Mouse (Mus musculus): ENCODE measurements around the gene Tacc2.
"Not testable (repeated sequence)": the region's sequence is repeated elsewhere in the genome, so short reads cannot be mapped to it uniquely, and the experiment has no call there.

Gene Tacc2

GRCm38 (mm10) chr7:130572821-130573220 lies 4.4 kb upstream of the Tacc2 start, which contains the start of gene Nsmce4a:
Gene Nsmce4a (minus strand): TSS chr7:130573118.
- DNase-seq (ENCODE audit: low spot score in 2 of 2), result no peak

DNA sequence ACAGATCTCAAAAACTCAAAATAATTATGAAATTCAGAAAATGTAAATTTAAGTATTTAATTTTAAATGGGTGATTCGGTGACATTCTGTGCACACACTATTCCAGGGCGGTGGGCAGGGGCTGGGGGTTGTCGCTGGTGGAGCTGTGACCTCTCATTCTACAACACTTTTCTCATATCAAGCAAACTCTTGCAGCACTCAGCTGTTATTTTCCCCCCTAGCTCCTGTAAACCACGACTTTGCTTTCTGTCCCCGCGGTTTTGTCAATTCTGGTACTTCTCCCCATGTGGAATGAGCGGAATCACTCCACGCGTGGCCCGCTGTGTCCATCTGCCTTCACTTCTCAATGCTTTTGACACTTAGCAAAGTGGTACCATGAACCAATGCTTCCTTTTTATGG lies 3.5 kb upstream of the Tacc2 start:
- no peak for DNase-seq (ENCODE audit: low spot score in 2 of 2)

DNA sequence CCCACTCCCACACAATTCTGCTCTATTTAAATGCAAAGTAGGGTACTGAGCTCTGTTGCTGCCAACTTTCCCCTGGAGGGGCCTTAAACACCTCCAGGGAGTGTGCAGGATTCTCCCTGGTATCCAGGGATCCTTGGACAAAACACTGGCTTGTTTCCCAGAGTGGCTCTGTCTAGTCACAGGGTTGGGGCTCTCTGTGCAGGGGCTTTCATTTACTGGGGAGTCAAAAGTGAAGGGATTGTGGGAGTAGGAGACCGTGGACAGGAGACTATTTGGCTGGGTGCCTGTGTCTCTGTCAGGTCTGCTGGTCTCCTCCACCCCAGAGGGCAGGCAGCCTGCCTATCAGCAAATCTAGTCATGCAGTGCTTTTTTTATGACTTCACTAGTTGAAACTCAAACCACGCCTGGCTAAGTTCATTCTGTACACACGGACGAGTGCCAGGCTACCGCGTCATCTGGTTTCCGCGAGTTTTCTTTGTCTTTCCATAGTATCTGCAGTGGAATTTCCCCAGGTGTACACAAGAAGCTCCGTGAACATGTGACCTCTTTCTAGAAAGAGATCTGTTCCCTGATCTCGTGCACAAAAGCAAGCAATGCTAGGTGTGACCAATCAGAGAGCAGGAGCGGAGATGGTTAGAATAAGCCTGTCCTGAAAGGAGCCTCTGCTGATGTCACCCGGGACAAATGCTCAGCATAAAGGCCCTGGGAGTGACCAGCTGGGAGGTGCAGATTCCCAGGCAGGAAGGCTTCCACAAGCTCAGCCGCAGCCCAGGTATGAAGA lies 2.8 kb upstream of the Tacc2 start:
- no peak for DNase-seq (ENCODE audit: low spot score in 2 of 2)

DNA sequence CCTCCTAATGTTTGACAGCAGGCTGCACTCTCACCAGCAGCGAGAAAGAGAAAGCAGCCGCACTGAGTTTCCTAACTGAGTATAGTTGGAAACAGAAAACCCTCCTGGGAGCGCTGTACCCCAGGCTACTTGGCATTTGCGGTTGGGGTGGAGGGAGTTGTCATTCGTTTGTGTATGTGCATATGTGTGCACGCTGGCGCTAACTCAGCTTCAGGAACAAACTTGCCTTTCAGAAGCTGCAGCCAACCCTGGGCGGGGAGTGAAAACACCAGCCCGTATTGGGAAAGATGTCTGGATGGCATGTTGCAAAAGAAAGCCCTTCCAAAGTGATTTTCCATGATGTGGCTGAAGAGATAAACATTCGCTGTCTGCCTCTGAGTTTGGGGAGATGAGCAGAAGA lies 257 bp upstream of the Tacc2 start:
- no peak for DNase-seq (ENCODE audit: low spot score in 2 of 2)

DNA sequence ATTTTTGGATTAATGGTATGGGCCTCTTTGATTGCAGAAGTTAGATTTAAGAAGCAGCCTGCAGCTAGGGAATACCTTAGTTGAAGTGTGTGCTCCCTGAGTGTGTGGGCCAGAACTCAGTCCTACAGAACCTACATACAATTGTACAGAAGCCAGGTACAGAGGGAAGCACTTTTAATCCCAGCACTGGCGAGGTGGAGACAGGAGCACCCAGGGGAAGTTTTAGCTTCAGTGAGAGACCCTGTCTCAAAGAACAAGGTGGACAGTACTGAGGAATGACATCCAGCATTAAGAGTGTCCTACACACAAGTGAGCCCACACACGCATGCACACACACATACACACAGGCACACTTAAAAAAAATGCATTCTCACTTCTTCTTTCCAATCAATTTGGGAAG lies 828 bp downstream of the Tacc2 start:
- no peak for DNase-seq (ENCODE audit: low spot score in 2 of 2)

GRCm38 (mm10) chr7:130578607-130579006 lies 1.4 kb downstream of the Tacc2 start:
- no peak for DNase-seq (ENCODE audit: low spot score in 2 of 2)

DNA sequence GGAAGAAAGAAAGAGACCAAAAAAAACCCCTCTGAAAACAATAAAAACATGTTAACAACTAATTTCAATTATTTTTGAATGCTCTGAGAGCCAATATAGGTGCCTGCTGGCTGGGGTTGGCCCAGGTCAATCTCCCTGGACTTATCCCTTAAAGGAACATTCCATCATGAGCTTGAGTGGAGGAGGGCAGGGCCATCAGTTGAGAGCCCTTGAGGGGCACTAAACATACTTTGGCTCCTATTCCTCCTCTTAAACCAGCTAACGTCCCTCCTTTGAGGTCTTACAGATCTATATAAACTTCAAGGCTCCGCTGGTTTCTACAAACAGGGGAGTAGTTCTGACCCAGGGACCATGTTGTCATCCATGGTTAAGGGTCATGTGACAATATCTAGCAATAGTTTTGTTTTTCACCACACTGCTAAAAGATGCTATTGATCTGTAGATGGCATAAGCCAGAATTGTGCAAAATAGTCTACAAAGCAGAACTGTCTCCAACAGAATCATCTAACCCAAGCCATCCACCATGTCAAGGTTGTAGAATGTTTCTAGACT lies 9.4 kb downstream of the Tacc2 start:
- no peak for DNase-seq (ENCODE audit: low spot score in 2 of 2)

DNA sequence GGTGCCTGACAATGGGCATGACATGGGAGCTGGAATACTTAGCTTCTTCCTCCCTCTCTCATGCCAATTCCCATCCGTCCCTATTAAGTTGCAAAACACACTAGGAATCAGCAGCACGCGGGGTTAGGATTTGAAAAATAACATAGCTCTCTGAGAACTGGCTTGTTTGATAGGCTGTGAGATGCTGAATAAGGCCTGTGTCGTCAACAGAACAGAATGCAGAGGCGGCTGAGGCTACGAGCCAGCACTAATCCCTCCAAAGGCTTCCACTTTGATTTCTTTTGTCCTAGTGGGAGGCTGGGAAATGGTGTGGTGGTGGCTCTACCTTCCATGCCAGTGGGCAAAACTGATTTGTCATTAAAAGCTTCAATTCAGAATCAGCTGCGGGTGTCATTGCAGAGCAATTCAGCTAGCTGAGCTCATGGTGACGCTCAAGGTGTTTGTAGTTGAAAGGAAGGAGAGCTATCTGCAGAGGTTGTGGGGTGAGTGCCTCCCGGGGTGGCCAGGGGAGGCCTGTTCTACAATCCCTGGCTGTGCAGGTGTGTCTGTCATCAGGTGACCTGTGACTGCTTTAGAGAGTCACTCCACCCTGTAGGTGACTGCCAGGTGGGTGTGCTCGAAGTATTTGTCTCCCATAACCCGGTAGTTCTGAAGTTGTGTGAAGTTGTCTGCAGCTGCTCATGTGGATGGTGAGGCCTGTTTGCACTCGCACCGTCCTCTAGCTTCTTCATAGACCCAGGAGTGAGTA lies 13.0 kb downstream of the Tacc2 start:
- DNase-seq (ENCODE audit: low spot score in 2 of 2), result no peak

- no peak for DNase-seq (ENCODE audit: low spot score in 2 of 2)
Observed at GRCm38 (mm10) chr7:130590845-130591437, 13.7 kb downstream of the Tacc2 start.

GRCm38 (mm10) chr7:130592975-130593374 lies 15.7 kb downstream of the Tacc2 start:
- not testable (repeated sequence) for DNase-seq (ENCODE audit: low spot score in 2 of 2)

DNA sequence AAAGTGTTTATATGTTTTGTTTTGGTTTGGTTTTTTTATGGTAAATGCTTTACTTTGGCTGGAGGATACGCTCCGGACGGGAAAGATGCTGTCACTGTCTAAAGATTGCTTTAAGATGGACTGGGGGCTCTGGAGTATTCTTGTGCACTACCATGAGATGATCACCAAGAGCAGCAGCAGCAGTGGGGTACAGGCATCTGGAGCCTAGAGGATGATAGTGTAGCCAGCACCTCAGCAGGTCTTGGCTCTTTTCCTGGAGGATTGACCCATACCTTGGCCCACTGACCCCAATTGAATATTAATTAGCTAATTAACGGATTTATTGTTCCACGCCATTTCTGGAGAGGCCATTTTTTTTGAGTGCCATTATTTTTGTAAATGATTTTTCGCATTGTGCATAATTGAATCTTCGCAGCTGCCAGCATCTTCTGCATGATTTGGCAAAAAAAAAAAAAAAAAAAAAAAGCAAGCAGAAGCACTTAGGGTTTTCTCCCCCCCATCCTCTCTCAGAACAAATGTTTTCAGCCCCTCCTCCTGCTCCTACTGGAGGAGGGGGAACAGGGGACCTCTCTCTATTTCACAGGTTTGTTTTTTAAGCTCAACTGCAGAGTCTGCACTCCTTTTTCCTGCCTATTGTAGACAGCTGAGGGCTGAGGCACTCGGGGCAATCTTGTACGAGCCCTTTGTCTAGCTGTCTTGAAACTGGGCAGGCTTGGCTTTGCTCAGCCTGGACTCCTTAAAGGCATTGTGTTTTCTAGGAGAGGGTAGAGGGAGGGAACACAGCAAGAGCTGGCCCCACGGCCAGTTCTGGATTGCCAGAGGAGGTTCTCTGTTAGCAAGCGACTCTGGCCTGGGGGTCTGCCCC lies 16.4 kb downstream of the Tacc2 start:
- DNase-seq (ENCODE audit: low spot score in 2 of 2), result not testable (repeated sequence)

- not testable (repeated sequence) for DNase-seq (ENCODE audit: low spot score in 2 of 2)
Observed at GRCm38 (mm10) chr7:130596079-130596855, 19.0 kb downstream of the Tacc2 start.

- DNase-seq (ENCODE audit: low spot score in 2 of 2), result no peak
Observed at GRCm38 (mm10) chr7:130597546-130597945, 20.3 kb downstream of the Tacc2 start.

DNA sequence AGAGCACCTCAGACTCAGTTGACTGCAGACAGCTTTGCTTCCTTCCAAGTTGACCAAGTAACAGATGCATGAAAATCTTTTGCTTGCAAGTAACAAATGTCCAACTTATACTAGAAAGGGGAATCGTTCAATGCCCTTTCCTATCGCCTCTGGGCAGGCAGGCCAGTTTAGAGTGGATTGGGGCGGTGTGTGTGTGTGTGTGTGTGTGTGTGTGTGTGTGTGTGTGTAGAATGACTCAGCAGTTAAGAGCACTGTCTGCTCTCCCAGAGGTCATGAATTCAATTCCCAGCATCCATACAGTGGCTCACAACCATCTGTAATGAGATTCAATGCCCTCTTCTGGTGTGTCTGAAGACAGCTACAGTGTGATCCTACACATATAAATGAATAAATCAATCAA lies 22.8 kb downstream of the Tacc2 start:
- no peak for DNase-seq (ENCODE audit: low spot score in 2 of 2)

- DNase-seq (ENCODE audit: low spot score in 2 of 2), result no peak
Observed at GRCm38 (mm10) chr7:130600546-130600945, 23.3 kb downstream of the Tacc2 start.

DNA sequence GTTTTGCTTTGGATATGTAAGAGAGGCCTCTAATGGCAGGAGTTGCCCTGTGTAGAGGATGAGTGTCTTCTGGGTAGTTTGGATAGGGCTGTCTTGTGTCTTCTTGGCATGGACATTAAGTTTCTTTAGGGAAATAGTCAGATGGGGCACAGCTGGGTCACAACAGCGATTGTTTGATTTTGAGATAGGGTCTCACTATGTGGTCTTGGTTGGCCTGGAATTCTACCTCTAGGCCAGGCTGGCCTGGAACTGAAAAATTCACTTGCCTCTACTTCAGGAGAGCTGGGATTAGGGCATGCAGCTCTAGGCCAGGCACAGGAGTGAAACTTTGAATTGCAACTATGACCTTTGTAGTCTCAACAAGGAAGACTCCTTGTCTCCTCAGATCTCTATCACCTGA lies 25.6 kb downstream of the Tacc2 start:
- no peak for DNase-seq (ENCODE audit: low spot score in 2 of 2)

GRCm38 (mm10) chr7:130603556-130603955 lies 26.3 kb downstream of the Tacc2 start:
- DNase-seq (ENCODE audit: low spot score in 2 of 2), result no peak

DNA sequence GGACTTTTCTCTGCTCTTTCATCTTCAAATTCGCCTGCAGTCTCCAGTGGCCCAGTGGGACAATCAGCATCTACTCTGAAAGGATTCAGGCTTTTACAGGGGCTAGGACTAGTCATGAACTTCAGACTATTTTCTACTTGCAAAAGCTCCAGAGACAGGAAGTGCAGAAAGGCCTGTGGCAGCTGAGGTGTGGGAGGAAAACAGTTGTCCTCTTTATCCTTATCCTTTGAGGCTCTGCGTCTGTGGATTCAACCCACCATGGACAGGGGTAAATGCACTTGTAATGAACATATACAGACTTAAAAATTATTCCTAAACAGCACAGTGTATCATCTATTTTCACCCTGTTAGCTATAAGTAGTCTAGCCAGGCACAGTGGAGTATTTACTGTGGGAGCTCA lies 27.2 kb downstream of the Tacc2 start:
- DNase-seq (ENCODE audit: low spot score in 2 of 2), result no peak

DNA sequence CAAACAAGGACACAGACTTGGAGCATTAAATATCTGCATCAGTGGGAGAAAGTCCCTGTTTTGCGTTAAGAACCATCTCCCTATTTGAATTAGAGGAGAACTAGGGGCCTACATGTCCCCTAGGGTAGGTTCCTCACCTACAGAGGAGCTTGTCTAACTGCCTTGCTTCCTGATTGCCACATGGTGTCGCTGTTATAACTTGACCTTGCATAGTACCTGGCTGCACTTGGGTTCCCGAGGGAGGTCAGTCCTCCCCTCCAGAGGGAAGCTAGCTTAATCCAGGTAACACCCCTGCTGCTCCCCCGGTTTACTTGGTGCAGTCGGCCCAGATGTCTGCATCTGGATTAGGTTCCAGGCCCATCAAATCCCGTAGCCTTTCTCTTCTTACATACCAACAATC lies 27.9 kb downstream of the Tacc2 start:
- DNase-seq (ENCODE audit: low spot score in 2 of 2), result no peak

DNA sequence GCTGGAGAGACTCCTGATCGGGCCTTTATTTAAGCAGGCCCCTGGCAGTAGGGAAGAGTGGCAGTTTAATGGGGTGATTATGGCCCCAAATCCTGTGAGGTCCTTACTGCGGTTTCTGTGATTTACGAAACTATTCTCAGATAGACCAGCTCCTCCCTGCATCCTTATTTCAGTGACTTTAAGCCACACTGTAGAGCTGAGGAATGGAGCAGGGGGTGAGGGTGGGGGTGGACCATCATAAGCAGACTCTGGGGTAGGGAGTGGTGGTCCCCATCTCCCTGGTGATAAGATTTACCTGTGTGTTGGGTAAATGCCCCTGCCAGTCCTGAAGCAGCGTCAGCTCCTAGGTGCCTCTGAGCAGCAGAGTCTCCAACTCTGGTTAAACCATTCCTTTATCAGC lies 29.7 kb downstream of the Tacc2 start:
- DNase-seq (ENCODE audit: low spot score in 2 of 2), result no peak

- no peak for DNase-seq (ENCODE audit: low spot score in 2 of 2)
Observed at GRCm38 (mm10) chr7:130613973-130614372, 36.7 kb downstream of the Tacc2 start.

Data from spleen, postnatal 10 days (tissue).